Mouse (Mus musculus) testis, adult 2 months (tissue): ENCODE measurements at regions not wholly inside any gene's neighbourhood (a gene's known extent, or its start where the extent isn't known, plus 50 kb on each side); places are given as distances from the start of the nearest gene placed in this dataset.

ENCODE experiments used
- H3K27ac ChIP-seq: fragments of 200-500 bp; 2 replicates; pipeline ENCODE4 v1.5.1; 2012; ENCODE audit warnings: low read depth, low read length; ENCODE audit not compliant: control insufficient read depth, insufficient read depth
- H3K27me3 ChIP-seq: fragments of 200-500 bp; 2 replicates; pipeline ENCODE4 v1.6.1; 2012; ENCODE audit warnings: mild to moderate bottlenecking, low read length, moderate library complexity; ENCODE audit not compliant: control insufficient read depth, insufficient read depth
- H3K36me3 ChIP-seq: fragments of 200-500 bp; 2 replicates; pipeline ENCODE4 v1.6.1; 2012; ENCODE audit warnings: mild to moderate bottlenecking, low read length; ENCODE audit not compliant: control insufficient read depth, insufficient read depth
- H3K4me1 ChIP-seq: fragments of 200-500 bp; 2 replicates; pipeline ENCODE4 v1.6.1; 2012; ENCODE audit warnings: low read length; ENCODE audit not compliant: control insufficient read depth, insufficient read depth
- H3K4me3 ChIP-seq: fragments of 200-500 bp; 2 replicates; pipeline ENCODE4 v1.5.1; 2012; ENCODE audit warnings: low read depth, mild to moderate bottlenecking, low read length, moderate library complexity, mixed read lengths; ENCODE audit not compliant: control insufficient read depth
- CTCF ChIP-seq: fragments of 200-500 bp; IDR thresholded peaks from 2 replicates; pipeline ENCODE4 v1.5.1; 2012; ENCODE audit warnings: low read depth, mild to moderate bottlenecking, inconsistent platforms, low read length, moderate library complexity; ENCODE audit not compliant: control insufficient read depth, insufficient read depth, insufficient replicate concordance
- POLR2A ChIP-seq: fragments of 200-500 bp; IDR thresholded peaks from 2 replicates; pipeline ENCODE4 v1.6.1; 2012; ENCODE audit warnings: low read depth, mild to moderate bottlenecking, inconsistent platforms, low read length, moderate library complexity; ENCODE audit not compliant: control insufficient read depth

DNA sequence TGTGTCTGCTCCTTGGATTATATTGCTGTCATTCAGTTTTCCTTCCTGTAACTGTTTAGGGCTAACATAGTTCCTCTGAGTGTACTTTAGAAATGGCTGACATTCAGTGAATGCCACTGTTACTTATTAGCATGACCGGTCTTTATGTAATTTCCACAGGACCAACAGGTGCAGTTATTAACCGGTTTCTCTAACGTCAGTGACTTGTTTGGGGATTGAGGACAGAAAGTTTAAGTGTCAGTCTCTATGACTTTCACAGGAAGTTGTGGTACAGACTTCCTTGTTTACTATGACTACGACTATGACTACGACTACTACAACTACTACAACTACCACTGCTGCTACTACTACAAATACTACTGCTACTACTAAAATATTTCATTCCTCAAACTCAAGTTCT is 170.4 kb upstream of the Ptger4 start:
- Histone ChIP-seq H3K4me3 (no peak overlapping the region), H3K4me1 (no peaks in the 10 kb centered on the region), H3K36me3 (no peaks in the 10 kb centered on the region), H3K27ac (no peak overlapping the region), H3K27me3 (no peaks in the 10 kb centered on the region)
- no peak for TF ChIP-seq CTCF
- no peak for TF ChIP-seq POLR2A

DNA sequence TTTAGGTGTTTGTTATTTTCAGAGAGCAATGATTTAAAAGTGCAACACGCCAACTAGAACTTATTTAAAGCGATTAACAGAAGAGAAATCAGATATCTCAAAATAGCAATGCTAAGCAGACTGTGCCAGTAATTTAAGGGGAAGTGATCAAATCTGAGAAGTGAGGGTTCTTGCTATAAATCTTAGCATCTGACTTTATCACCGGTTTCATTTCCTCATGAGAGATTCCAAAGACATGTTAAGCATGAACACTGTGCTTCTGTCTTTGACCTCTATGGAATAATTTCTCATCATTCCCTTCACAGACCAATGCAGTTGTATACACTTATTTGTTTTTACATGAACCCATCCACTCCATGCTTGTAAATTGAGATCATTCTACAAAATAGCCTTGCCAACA is 172.0 kb upstream of the Ptger4 start:
- no peak overlapping the region for H3K27ac ChIP-seq
- no peak overlapping the region for H3K4me3 ChIP-seq
- no peaks in the 10 kb centered on the region for H3K4me1 ChIP-seq
- H3K27me3 ChIP-seq = no peaks in the 10 kb centered on the region
- no peaks in the 10 kb centered on the region for H3K36me3 ChIP-seq
- TF ChIP-seq POLR2A (no peak), CTCF (no peak)

GRCm38 (mm10) chr15:5426641-5427040 is 182.7 kb upstream of the Ptger4 start:
- Histone ChIP-seq H3K4me3 (no peak overlapping the region), H3K36me3 (no peaks in the 10 kb centered on the region)

DNA sequence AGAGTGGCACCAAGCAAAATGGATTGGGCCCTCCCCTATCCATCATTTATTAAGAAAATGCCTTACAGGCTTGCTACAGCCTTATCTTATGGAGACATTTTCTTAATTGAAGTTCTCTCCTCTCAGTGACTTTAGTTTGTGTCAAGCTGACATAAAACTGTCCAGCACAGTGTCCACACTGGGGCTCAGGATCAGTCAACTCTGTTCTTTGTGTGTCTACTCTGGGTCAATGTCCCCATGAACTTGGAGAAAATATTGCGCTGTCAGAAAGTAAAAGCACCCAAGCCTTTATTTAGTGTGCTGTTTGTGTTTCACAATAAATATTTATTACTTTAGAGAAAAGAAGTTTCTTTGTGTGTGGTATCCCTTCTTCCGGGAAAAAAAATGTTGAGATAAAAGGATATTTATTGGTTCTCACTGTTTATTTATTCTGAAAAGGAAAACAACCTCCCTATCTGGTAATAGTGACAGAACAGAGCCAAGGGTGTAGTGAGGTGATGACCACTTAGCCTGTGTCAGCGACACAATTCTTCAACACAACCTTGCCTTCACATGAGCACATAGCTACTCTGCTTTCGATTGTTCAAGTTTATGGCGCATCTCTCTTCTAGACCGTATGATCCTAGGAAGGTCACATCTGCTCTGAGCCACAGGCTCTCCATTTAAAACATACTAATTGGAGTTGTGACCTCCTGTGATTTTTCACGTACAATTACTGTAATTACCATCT is 183.5 kb upstream of the Ptger4 start:
- Histone ChIP-seq H3K36me3 (no peaks in the 10 kb centered on the region), H3K27me3 (no peaks in the 10 kb centered on the region), H3K4me1 (no peaks in the 10 kb centered on the region), H3K27ac (no peak overlapping the region), H3K4me3 (no peak overlapping the region)
- TF ChIP-seq POLR2A (no peak), CTCF (no peak)

More at GRCm38 (mm10) chr15:5426641-5427040, 182.7 kb upstream of the Ptger4 start:
- TF ChIP-seq CTCF (no peak), POLR2A (no peak)
- no peaks in the 10 kb centered on the region for H3K27me3 ChIP-seq
- H3K27ac ChIP-seq = no peak overlapping the region
- H3K4me1 ChIP-seq = no peaks in the 10 kb centered on the region

DNA sequence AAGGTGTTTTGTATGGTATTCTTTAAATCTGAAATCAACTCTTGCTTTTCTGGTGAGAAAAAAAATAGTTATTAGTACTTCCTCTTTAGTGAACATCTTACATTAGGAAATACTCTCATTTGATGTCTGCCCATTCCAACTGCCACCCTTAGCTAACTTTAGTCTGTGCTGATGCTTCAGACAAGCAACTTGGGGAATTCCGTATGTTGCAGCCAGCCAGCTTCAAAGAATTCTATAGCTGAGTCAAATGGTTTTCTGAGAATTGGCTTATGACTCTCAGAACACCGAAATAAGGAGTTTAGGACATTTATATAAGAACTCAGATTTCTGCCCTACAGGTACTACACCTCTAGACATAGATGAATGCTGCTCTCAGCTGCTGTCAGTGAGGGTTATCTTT is 188.0 kb upstream of the Ptger4 start:
- Histone ChIP-seq H3K27ac (no peak overlapping the region), H3K27me3 (no peaks in the 10 kb centered on the region), H3K4me1 (no peaks in the 10 kb centered on the region), H3K4me3 (no peak overlapping the region), H3K36me3 (no peaks in the 10 kb centered on the region)
- no peak for TF ChIP-seq POLR2A
- no peak for TF ChIP-seq CTCF

GRCm38 (mm10) chr15:5437020-5437419 is 193.0 kb upstream of the Ptger4 start:
- Histone ChIP-seq H3K27me3 (no peaks in the 10 kb centered on the region), H3K36me3 (no peaks in the 10 kb centered on the region), H3K4me1 (no peaks in the 10 kb centered on the region), H3K27ac (no peak overlapping the region), H3K4me3 (no peak overlapping the region)
- TF ChIP-seq POLR2A (no peak), CTCF (no peak)

DNA sequence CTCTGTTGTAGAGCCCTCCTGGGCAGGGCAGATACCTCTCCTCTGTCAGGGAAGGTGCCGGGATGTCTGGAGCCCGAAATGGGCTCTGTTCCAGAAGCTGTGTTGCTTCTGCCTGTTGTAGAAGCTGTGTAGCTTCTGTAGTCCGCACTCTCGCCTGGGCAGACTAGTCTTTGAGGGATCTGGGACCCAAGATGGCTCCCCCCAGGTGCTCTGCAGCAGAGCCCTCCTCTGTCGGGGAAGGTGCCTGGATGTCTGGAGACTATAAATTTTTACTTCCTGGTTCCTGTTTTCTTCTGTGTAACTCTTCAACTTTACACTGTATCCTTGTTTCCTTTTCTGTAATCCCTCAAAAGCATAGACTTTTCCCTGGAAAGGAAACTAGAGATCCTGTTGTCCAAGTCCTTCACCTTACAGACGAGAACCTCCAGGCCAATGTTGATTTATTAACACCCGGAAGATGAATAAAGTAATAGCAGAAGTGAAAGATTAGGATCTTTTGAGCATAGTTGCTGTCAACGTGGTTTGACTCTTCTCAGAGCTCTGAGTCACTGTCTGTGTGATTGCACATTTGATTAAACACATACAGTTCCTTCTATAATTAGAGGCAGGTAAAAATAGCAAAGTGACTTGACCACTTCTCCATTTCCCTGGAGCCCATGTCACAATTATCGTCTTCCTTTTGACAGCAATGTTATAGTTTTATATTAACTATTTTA is 202.2 kb upstream of the Ptger4 start:
- H3K27me3 ChIP-seq = no peaks in the 10 kb centered on the region
- no peak overlapping the region for H3K27ac ChIP-seq
- no peak overlapping the region for H3K4me3 ChIP-seq
- no peak for TF ChIP-seq POLR2A
- no peak for TF ChIP-seq CTCF
- no peaks in the 10 kb centered on the region for H3K4me1 ChIP-seq
- no peaks in the 10 kb centered on the region for H3K36me3 ChIP-seq
